Mouse (Mus musculus): ENCODE data around the gene Scamp1. TPM values are rescaled to one million over a fixed set of nuclear protein-coding genes. Genes with fewer than 3 reads are reported as not detected.

The Scamp1 gene
- polyA plus RNA-seq, 1 experiment from 2014 or later, result 25.2 TPM

GRCm38 (mm10) chr13:94239488-94239887 lies 46.2 kb downstream of the Scamp1 start:
- Histone ChIP-seq H3K27ac (replicated peaks; ENCODE audit: low read depth, low read length) (no peak overlapping the region), H3K27me3 (replicated peaks; ENCODE audit: control insufficient read depth, insufficient read depth, low read length) (no peaks in the 10 kb centered on the region), H3K36me3 (ENCODE audit: control insufficient read depth, insufficient read depth, low read length) (no peaks in the 10 kb centered on the region), H3K4me3 (ENCODE audit: low read depth, low read length) (no peak overlapping the region), H3K4me1 (ENCODE audit: control insufficient read depth, insufficient read depth, low read length) (no peaks in the 10 kb centered on the region), H3K9ac (ENCODE audit: low read depth, low read length) (no peak overlapping the region), H3K4me2 (ENCODE audit: low read depth, low read length) (no peak overlapping the region), H3K9me3 (ENCODE audit: control insufficient read depth, low read length) (no peaks in the 10 kb centered on the region)
- WGBS, result 61% methylated on average over 4 of the region's 4 CpGs
- ATAC-seq (ENCODE audit: low read depth), result no peak
- no peak for DNase-seq (ENCODE audit: low spot score)

- ATAC-seq (ENCODE audit: low read depth), result no peak
Measured at GRCm38 (mm10) chr13:94231871-94232270, 53.8 kb downstream of the Scamp1 start.

GRCm38 (mm10) chr13:94224717-94225705 lies 60.6 kb downstream of the Scamp1 start:
- no peaks in the 10 kb centered on the region for H3K4me1 ChIP-seq (ENCODE audit: control insufficient read depth, insufficient read depth, low read length)
- H3K9me3 ChIP-seq (ENCODE audit: control insufficient read depth, low read length), result no peaks in the 10 kb centered on the region
- H3K4me2 ChIP-seq (ENCODE audit: low read depth, low read length), result no peak overlapping the region
- H3K27me3 ChIP-seq (replicated peaks; ENCODE audit: control insufficient read depth, insufficient read depth, low read length), result no peaks in the 10 kb centered on the region
- 94% methylated on average over 38 of the region's 38 CpGs for WGBS
- ATAC-seq (ENCODE audit: low read depth), result no peak
- no peak overlapping the region for H3K4me3 ChIP-seq (ENCODE audit: low read depth, low read length)
- no peak overlapping the region for H3K9ac ChIP-seq (ENCODE audit: low read depth, low read length)
- H3K36me3 ChIP-seq (ENCODE audit: control insufficient read depth, insufficient read depth, low read length), result peaks cover 35% of the 10 kb centered on the region
- H3K27ac ChIP-seq (replicated peaks; ENCODE audit: low read depth, low read length), result no peak overlapping the region
- no peak for DNase-seq (ENCODE audit: low spot score)

More at GRCm38 (mm10) chr13:94231871-94232270, 53.8 kb downstream of the Scamp1 start:
- H3K9ac ChIP-seq (ENCODE audit: low read depth, low read length), result no peak overlapping the region
- H3K36me3 ChIP-seq (ENCODE audit: control insufficient read depth, insufficient read depth, low read length), result peaks cover 27% of the 10 kb centered on the region; the same call in 1 of the 2 replicates
- no peak for DNase-seq (ENCODE audit: low spot score)
- no peaks in the 10 kb centered on the region for H3K4me1 ChIP-seq (ENCODE audit: control insufficient read depth, insufficient read depth, low read length)
- H3K9me3 ChIP-seq (ENCODE audit: control insufficient read depth, low read length), result no peaks in the 10 kb centered on the region
- no peak overlapping the region for H3K4me3 ChIP-seq (ENCODE audit: low read depth, low read length)
- no peaks in the 10 kb centered on the region for H3K27me3 ChIP-seq (replicated peaks; ENCODE audit: control insufficient read depth, insufficient read depth, low read length)
- 89% methylated on average over 14 of the region's 14 CpGs for WGBS
- H3K4me2 ChIP-seq (ENCODE audit: low read depth, low read length), result no peak overlapping the region
- H3K27ac ChIP-seq (replicated peaks; ENCODE audit: low read depth, low read length), result no peak overlapping the region

- Histone ChIP-seq H3K27me3 (replicated peaks; ENCODE audit: control insufficient read depth, insufficient read depth, low read length) (no peaks in the 10 kb centered on the region), H3K9me3 (ENCODE audit: control insufficient read depth, low read length) (no peaks in the 10 kb centered on the region), H3K36me3 (ENCODE audit: control insufficient read depth, insufficient read depth, low read length) (peaks cover 28% of the 10 kb centered on the region), H3K27ac (replicated peaks; ENCODE audit: low read depth, low read length) (no peak overlapping the region), H3K9ac (ENCODE audit: low read depth, low read length) (no peak overlapping the region), H3K4me3 (ENCODE audit: low read depth, low read length) (no peak overlapping the region), H3K4me1 (ENCODE audit: control insufficient read depth, insufficient read depth, low read length) (no peaks in the 10 kb centered on the region), H3K4me2 (ENCODE audit: low read depth, low read length) (no peak overlapping the region)
- WGBS, result 61% methylated on average over 14 of the region's 14 CpGs
- ATAC-seq (ENCODE audit: low read depth) (no peak), DNase-seq (ENCODE audit: low spot score) (no peak)
Measured at GRCm38 (mm10) chr13:94223609-94224008, 62.0 kb downstream of the Scamp1 start.

- Histone ChIP-seq H3K27me3 (replicated peaks; ENCODE audit: control insufficient read depth, insufficient read depth, low read length) (no peaks in the 10 kb centered on the region), H3K9ac (ENCODE audit: low read depth, low read length) (no peak overlapping the region), H3K27ac (replicated peaks; ENCODE audit: low read depth, low read length) (no peak overlapping the region), H3K4me3 (ENCODE audit: low read depth, low read length) (no peak overlapping the region), H3K4me1 (ENCODE audit: control insufficient read depth, insufficient read depth, low read length) (peaks cover 8% of the 10 kb centered on the region; the same call in 1 of the 2 replicates), H3K4me2 (ENCODE audit: low read depth, low read length) (no peak overlapping the region), H3K9me3 (ENCODE audit: control insufficient read depth, low read length) (peaks cover 6% of the 10 kb centered on the region), H3K36me3 (ENCODE audit: control insufficient read depth, insufficient read depth, low read length) (peaks cover 32% of the 10 kb centered on the region)
- 92% methylated on average over 2 of the region's 2 CpGs for WGBS
- ATAC-seq (ENCODE audit: low read depth) (no peak), DNase-seq (ENCODE audit: low spot score) (no peak)
Measured at GRCm38 (mm10) chr13:94212716-94213115, 72.9 kb downstream of the Scamp1 start.

- Histone ChIP-seq H3K27me3 (replicated peaks; ENCODE audit: control insufficient read depth, insufficient read depth, low read length) (no peaks in the 10 kb centered on the region), H3K9me3 (ENCODE audit: control insufficient read depth, low read length) (peaks cover 6% of the 10 kb centered on the region), H3K4me3 (ENCODE audit: low read depth, low read length) (no peak overlapping the region), H3K4me1 (ENCODE audit: control insufficient read depth, insufficient read depth, low read length) (peaks cover 8% of the 10 kb centered on the region; the same call in 1 of the 2 replicates), H3K36me3 (ENCODE audit: control insufficient read depth, insufficient read depth, low read length) (peaks cover 33% of the 10 kb centered on the region), H3K27ac (replicated peaks; ENCODE audit: low read depth, low read length) (no peak overlapping the region), H3K4me2 (ENCODE audit: low read depth, low read length) (no peak overlapping the region), H3K9ac (ENCODE audit: low read depth, low read length) (no peak overlapping the region)
- 91% methylated on average over 2 of the region's 2 CpGs for WGBS
- DNase-seq (ENCODE audit: low spot score) (no peak), ATAC-seq (ENCODE audit: low read depth) (no peak)
Measured at GRCm38 (mm10) chr13:94212179-94212578, 73.5 kb downstream of the Scamp1 start.

- DNase-seq (ENCODE audit: low spot score) (peak; percentile 72), ATAC-seq (ENCODE audit: low read depth) (peak; percentile 53; the same call in 1 of the 2 replicates)
- Histone ChIP-seq H3K36me3 (ENCODE audit: control insufficient read depth, insufficient read depth, low read length) (peaks cover 33% of the 10 kb centered on the region), H3K4me3 (ENCODE audit: low read depth, low read length) (no peak overlapping the region), H3K27ac (replicated peaks; ENCODE audit: low read depth, low read length) (no peak overlapping the region), H3K27me3 (replicated peaks; ENCODE audit: control insufficient read depth, insufficient read depth, low read length) (no peaks in the 10 kb centered on the region), H3K4me1 (ENCODE audit: control insufficient read depth, insufficient read depth, low read length) (peaks cover 8% of the 10 kb centered on the region; the same call in 1 of the 2 replicates), H3K9me3 (ENCODE audit: control insufficient read depth, low read length) (peaks cover 6% of the 10 kb centered on the region), H3K9ac (ENCODE audit: low read depth, low read length) (no peak overlapping the region), H3K4me2 (ENCODE audit: low read depth, low read length) (no peak overlapping the region)
- 59% methylated on average over 5 of the region's 6 CpGs for WGBS
Measured at GRCm38 (mm10) chr13:94211236-94212119, 74.2 kb downstream of the Scamp1 start.

- peaks cover 8% of the 10 kb centered on the region; the same call in 1 of the 2 replicates for H3K4me1 ChIP-seq (ENCODE audit: control insufficient read depth, insufficient read depth, low read length)
- ATAC-seq (ENCODE audit: low read depth) (no peak), DNase-seq (ENCODE audit: low spot score) (no peak)
- peaks cover 6% of the 10 kb centered on the region for H3K9me3 ChIP-seq (ENCODE audit: control insufficient read depth, low read length)
- H3K27me3 ChIP-seq (replicated peaks; ENCODE audit: control insufficient read depth, insufficient read depth, low read length), result no peaks in the 10 kb centered on the region
- H3K36me3 ChIP-seq (ENCODE audit: control insufficient read depth, insufficient read depth, low read length), result peaks cover 34% of the 10 kb centered on the region
- H3K9ac ChIP-seq (ENCODE audit: low read depth, low read length), result no peak overlapping the region
- H3K4me2 ChIP-seq (ENCODE audit: low read depth, low read length), result no peak overlapping the region
- H3K4me3 ChIP-seq (ENCODE audit: low read depth, low read length), result no peak overlapping the region
- no peak overlapping the region for H3K27ac ChIP-seq (replicated peaks; ENCODE audit: low read depth, low read length)
Measured at GRCm38 (mm10) chr13:94208892-94209291, 76.8 kb downstream of the Scamp1 start.

All from embryonic facial prominence, embryonic 14.5 days (tissue).